Mouse (Mus musculus): ENCODE data around the gene Rnf31. TPM values are rescaled to one million over a fixed set of nuclear protein-coding genes. Genes with fewer than 3 reads are reported as not detected.
A peak's percentile ranks its signal among the peaks of the same experiment; 100 is the strongest.

Rnf31 gene
- polyA plus RNA-seq, 1 experiment from 2014 or later = 8.5 TPM

GRCm38 (mm10) chr14:55585566-55585960 is 5.9 kb upstream of the Rnf31 start:
- H3K4me1 ChIP-seq (ENCODE audit: insufficient read depth) = peaks cover 35% of the 10 kb centered on the region
- H3K9ac ChIP-seq (replicated peaks) = peak overlapping the region; percentile 85
- WGBS (ENCODE audit: insufficient replicate concordance) = 29% methylated on average over 6 of the region's 6 CpGs
- no peaks in the 10 kb centered on the region for H3K9me3 ChIP-seq (ENCODE audit: low read length)
- H3K36me3 ChIP-seq (replicated peaks; ENCODE audit: insufficient read depth, low read length) = peaks cover 28% of the 10 kb centered on the region
- ATAC-seq = peak; percentile 62
- H3K27me3 ChIP-seq (ENCODE audit: insufficient read depth, low read length) = no peaks in the 10 kb centered on the region
- H3K4me2 ChIP-seq (ENCODE audit: low read depth, low read length) = peak overlapping the region; percentile 97
- H3K4me3 ChIP-seq (ENCODE audit: low read depth, low read length) = peak overlapping the region; percentile 81
- TF ChIP-seq EP300 (IDR thresholded peaks at IDR 0.05; ENCODE audit: low read depth) = no peak
- TF ChIP-seq CTCF (IDR thresholded peaks at IDR 0.05; ENCODE audit: low read depth) = no peak
- DNase-seq = peak; percentile 45
- H3K27ac ChIP-seq (ENCODE audit: low read depth) = peak overlapping the region; percentile 94

GRCm38 (mm10) chr14:55586149-55586548 is 5.4 kb upstream of the Rnf31 start:
- WGBS (ENCODE audit: insufficient replicate concordance) = 60% methylated on average over 2 of the region's 2 CpGs
- H3K4me1 ChIP-seq (ENCODE audit: insufficient read depth) = peaks cover 35% of the 10 kb centered on the region
- H3K36me3 ChIP-seq (replicated peaks; ENCODE audit: insufficient read depth, low read length) = peaks cover 22% of the 10 kb centered on the region
- H3K9ac ChIP-seq (replicated peaks) = peak overlapping the region; percentile 85
- no peaks in the 10 kb centered on the region for H3K27me3 ChIP-seq (ENCODE audit: insufficient read depth, low read length)
- TF ChIP-seq EP300 (IDR thresholded peaks at IDR 0.05; ENCODE audit: low read depth) (peak; percentile 81), CTCF (IDR thresholded peaks at IDR 0.05; ENCODE audit: low read depth) (peak; percentile 27)
- ATAC-seq (no peak), DNase-seq (no peak)
- peak overlapping the region; percentile 81; the same call in 1 of the 2 replicates for H3K4me3 ChIP-seq (ENCODE audit: low read depth, low read length)
- no peaks in the 10 kb centered on the region for H3K9me3 ChIP-seq (ENCODE audit: low read length)
- peak overlapping the region; percentile 94 for H3K27ac ChIP-seq (ENCODE audit: low read depth)
- peak overlapping the region; percentile 97 for H3K4me2 ChIP-seq (ENCODE audit: low read depth, low read length)

- no peak overlapping the region for H3K27ac ChIP-seq (ENCODE audit: low read depth)
- 0 out of 2 replicates have a peak overlapping the region, but pooled peaks have one; percentile 97 for H3K4me3 ChIP-seq (ENCODE audit: low read depth, low read length)
- ATAC-seq (no peak), DNase-seq (no peak)
- H3K4me2 ChIP-seq (ENCODE audit: low read depth, low read length) = 0 out of 2 replicates have a peak overlapping the region, but pooled peaks have one; percentile 92
- no peaks in the 10 kb centered on the region for H3K9me3 ChIP-seq (ENCODE audit: low read length)
- no peaks in the 10 kb centered on the region for H3K27me3 ChIP-seq (ENCODE audit: insufficient read depth, low read length)
- H3K9ac ChIP-seq (replicated peaks) = no peak overlapping the region
- TF ChIP-seq CTCF (IDR thresholded peaks at IDR 0.05; ENCODE audit: low read depth) (no peak), EP300 (IDR thresholded peaks at IDR 0.05; ENCODE audit: low read depth) (no peak)
- WGBS (ENCODE audit: insufficient replicate concordance) = 89% methylated on average over 5 of the region's 5 CpGs
- H3K36me3 ChIP-seq (replicated peaks; ENCODE audit: insufficient read depth, low read length) = peaks cover 12% of the 10 kb centered on the region
- peaks cover 40% of the 10 kb centered on the region for H3K4me1 ChIP-seq (ENCODE audit: insufficient read depth)
Observed at GRCm38 (mm10) chr14:55589271-55589670, 2.2 kb upstream of the Rnf31 start.

- Histone ChIP-seq H3K9ac (replicated peaks) (peak overlapping the region; percentile 94), H3K27me3 (ENCODE audit: insufficient read depth, low read length) (no peaks in the 10 kb centered on the region), H3K4me2 (ENCODE audit: low read depth, low read length) (peak overlapping the region; percentile 92), H3K36me3 (replicated peaks; ENCODE audit: insufficient read depth, low read length) (peaks cover 19% of the 10 kb centered on the region), H3K9me3 (ENCODE audit: low read length) (no peaks in the 10 kb centered on the region), H3K27ac (ENCODE audit: low read depth) (peak overlapping the region; percentile 97), H3K4me3 (ENCODE audit: low read depth, low read length) (peak overlapping the region; percentile 97), H3K4me1 (ENCODE audit: insufficient read depth) (peaks cover 35% of the 10 kb centered on the region)
- DNase-seq (no peak), ATAC-seq (no peak)
- TF ChIP-seq CTCF (IDR thresholded peaks at IDR 0.05; ENCODE audit: low read depth) (no peak), EP300 (IDR thresholded peaks at IDR 0.05; ENCODE audit: low read depth) (no peak)
- 66% methylated on average over 11 of the region's 11 CpGs for WGBS (ENCODE audit: insufficient replicate concordance)
Observed at GRCm38 (mm10) chr14:55589771-55590448, 1.6 kb upstream of the Rnf31 start.

GRCm38 (mm10) chr14:55590748-55591330 is 669 bp upstream of the Rnf31 start, which contains the start of gene Psme2:
TSS of gene Psme2 (minus strand) at chr14:55591113.
- peak; percentile 87 for ATAC-seq
- 3% methylated on average over 22 of the region's 22 CpGs for WGBS (ENCODE audit: insufficient replicate concordance)
- DNase-seq = peak; percentile 93
- peaks cover 28% of the 10 kb centered on the region for H3K36me3 ChIP-seq (replicated peaks; ENCODE audit: insufficient read depth, low read length)
- no peaks in the 10 kb centered on the region for H3K9me3 ChIP-seq (ENCODE audit: low read length)
- H3K4me1 ChIP-seq (ENCODE audit: insufficient read depth) = peaks cover 29% of the 10 kb centered on the region
- peak within 1 kb of the TSS; percentile 94 for H3K9ac ChIP-seq (replicated peaks)
- peak within 1 kb of the TSS; percentile 97 for H3K27ac ChIP-seq (ENCODE audit: low read depth)
- H3K4me3 ChIP-seq (ENCODE audit: low read depth, low read length) = peak within 1 kb of the TSS; percentile 97
- H3K27me3 ChIP-seq (ENCODE audit: insufficient read depth, low read length) = no peaks in the 10 kb centered on the region
- peak within 1 kb of the TSS; percentile 92 for H3K4me2 ChIP-seq (ENCODE audit: low read depth, low read length)
- TF ChIP-seq EP300 (IDR thresholded peaks at IDR 0.05; ENCODE audit: low read depth) = no peak

GRCm38 (mm10) chr14:55592226-55592625 is 718 bp downstream of the Rnf31 start:
- TF ChIP-seq CTCF (IDR thresholded peaks at IDR 0.05; ENCODE audit: low read depth) (no peak), EP300 (IDR thresholded peaks at IDR 0.05; ENCODE audit: low read depth) (no peak)
- 3% methylated on average over 16 of the region's 16 CpGs for WGBS (ENCODE audit: insufficient replicate concordance)
- Histone ChIP-seq H3K9me3 (ENCODE audit: low read length) (no peaks in the 10 kb centered on the region), H3K4me3 (ENCODE audit: low read depth, low read length) (peak overlapping the region; percentile 97), H3K27ac (ENCODE audit: low read depth) (peak overlapping the region; percentile 97), H3K27me3 (ENCODE audit: insufficient read depth, low read length) (no peaks in the 10 kb centered on the region), H3K36me3 (replicated peaks; ENCODE audit: insufficient read depth, low read length) (peaks cover 42% of the 10 kb centered on the region), H3K4me2 (ENCODE audit: low read depth, low read length) (peak overlapping the region; percentile 92), H3K9ac (replicated peaks) (peak overlapping the region; percentile 94), H3K4me1 (ENCODE audit: insufficient read depth) (peaks cover 20% of the 10 kb centered on the region)
- peak; percentile 33 for DNase-seq
- no peak for ATAC-seq
